Mouse (Mus musculus): ENCODE results near the gene Scaf11. TPM values are rescaled to one million over a fixed set of nuclear protein-coding genes. Genes with fewer than 3 reads are reported as not detected.
A peak's percentile ranks its signal among the peaks of the same experiment; 100 is the strongest.

Scaf11 gene
- polyA plus RNA-seq, 2 experiments: 19.4 to 37.1 TPM

- H3K27me3 ChIP-seq (ENCODE audit: control insufficient read depth, insufficient read depth, low read length): no peaks in the 10 kb centered on the region
- WGBS (ENCODE audit: insufficient replicate concordance): 63% methylated on average over 12 of the region's 12 CpGs
- H3K4me1 ChIP-seq (replicated peaks; ENCODE audit: control insufficient read depth in 2 of 2, insufficient read depth in 2 of 2, low read length in 1 of 2): peaks cover 0 to 9% of the 10 kb centered on the region in 2 experiments; a peak in 2 of 4 replicates
- H3K9ac ChIP-seq (replicated peaks): no peak overlapping the region
- H3K4me2 ChIP-seq (ENCODE audit: low read depth): no peak overlapping the region
- no peak for ATAC-seq (ENCODE audit: insufficient read depth)
- no peak overlapping the region for H3K27ac ChIP-seq
- DNase-seq (ENCODE audit: low read depth in 3 of 3, low spot score in 3 of 3): no peak
- no peaks in the 10 kb centered on the region for H3K36me3 ChIP-seq (replicated peaks; ENCODE audit: control insufficient read depth, insufficient read depth, low read depth)
- TF ChIP-seq EP300 (IDR thresholded peaks at IDR 0.05; ENCODE audit: low read depth): no peak
- TF ChIP-seq CTCF (IDR thresholded peaks at IDR 0.05; ENCODE audit: low read depth): no peak
- no peak overlapping the region for H3K4me3 ChIP-seq (ENCODE audit: insufficient read depth in 1 of 2, low read depth in 2 of 2, low read length in 2 of 2)
- no peaks in the 10 kb centered on the region for H3K9me3 ChIP-seq (ENCODE audit: control insufficient read depth, low read length)
Observed at GRCm38 (mm10) chr15:96487066-96487698, 26.5 kb upstream of the Scaf11 start.

- Histone ChIP-seq H3K4me3 (ENCODE audit: insufficient read depth in 1 of 2, low read depth in 2 of 2, low read length in 2 of 2) (no peak overlapping the region), H3K9me3 (ENCODE audit: control insufficient read depth, low read length) (no peaks in the 10 kb centered on the region), H3K36me3 (replicated peaks; ENCODE audit: control insufficient read depth, insufficient read depth, low read depth) (no peaks in the 10 kb centered on the region), H3K27ac (no peak overlapping the region), H3K27me3 (ENCODE audit: control insufficient read depth, insufficient read depth, low read length) (no peaks in the 10 kb centered on the region), H3K9ac (replicated peaks) (no peak overlapping the region), H3K4me1 (replicated peaks; ENCODE audit: control insufficient read depth in 2 of 2, insufficient read depth in 2 of 2, low read length in 1 of 2) (no peaks in the 10 kb centered on the region), H3K4me2 (ENCODE audit: low read depth) (no peak overlapping the region)
- DNase-seq (ENCODE audit: low read depth in 3 of 3, low spot score in 3 of 3) (no peak), ATAC-seq (ENCODE audit: insufficient read depth) (no peak)
- 61% methylated on average over 3 of the region's 3 CpGs for WGBS (ENCODE audit: insufficient replicate concordance)
- TF ChIP-seq EP300 (IDR thresholded peaks at IDR 0.05; ENCODE audit: low read depth): no peak
- no peak for TF ChIP-seq CTCF (IDR thresholded peaks at IDR 0.05; ENCODE audit: low read depth)
Observed at GRCm38 (mm10) chr15:96480822-96481221, 20.2 kb upstream of the Scaf11 start.

- 69% methylated on average over 12 of the region's 12 CpGs for WGBS (ENCODE audit: insufficient replicate concordance)
- TF ChIP-seq CTCF (IDR thresholded peaks at IDR 0.05; ENCODE audit: low read depth): no peak
- no peak for TF ChIP-seq EP300 (IDR thresholded peaks at IDR 0.05; ENCODE audit: low read depth)
- H3K27me3 ChIP-seq (ENCODE audit: control insufficient read depth, insufficient read depth, low read length): no peaks in the 10 kb centered on the region
- no peak for DNase-seq (ENCODE audit: low read depth in 3 of 3, low spot score in 3 of 3)
- no peaks in the 10 kb centered on the region for H3K4me1 ChIP-seq (replicated peaks; ENCODE audit: control insufficient read depth in 2 of 2, insufficient read depth in 2 of 2, low read length in 1 of 2)
- H3K4me3 ChIP-seq (ENCODE audit: insufficient read depth in 1 of 2, low read depth in 2 of 2, low read length in 2 of 2): no peak overlapping the region
- no peak overlapping the region for H3K27ac ChIP-seq
- no peak for ATAC-seq (ENCODE audit: insufficient read depth)
- H3K9ac ChIP-seq (replicated peaks): no peak overlapping the region
- H3K4me2 ChIP-seq (ENCODE audit: low read depth): no peak overlapping the region
- H3K36me3 ChIP-seq (replicated peaks; ENCODE audit: control insufficient read depth, insufficient read depth, low read depth): no peaks in the 10 kb centered on the region
- H3K9me3 ChIP-seq (ENCODE audit: control insufficient read depth, low read length): no peaks in the 10 kb centered on the region
Observed at GRCm38 (mm10) chr15:96478006-96478405, 17.4 kb upstream of the Scaf11 start.

- ATAC-seq (ENCODE audit: insufficient read depth) (peak; percentile 59; the same call in 1 of the 2 replicates), DNase-seq (ENCODE audit: low read depth in 3 of 3, low spot score in 3 of 3) (peak in 1 of 3 experiments; percentile 49)
- Histone ChIP-seq H3K9ac (replicated peaks) (no peak overlapping the region), H3K36me3 (replicated peaks; ENCODE audit: control insufficient read depth, insufficient read depth, low read depth) (no peaks in the 10 kb centered on the region), H3K27ac (no peak overlapping the region), H3K4me3 (ENCODE audit: insufficient read depth in 1 of 2, low read depth in 2 of 2, low read length in 2 of 2) (no peak overlapping the region), H3K4me2 (ENCODE audit: low read depth) (no peak overlapping the region), H3K4me1 (replicated peaks; ENCODE audit: control insufficient read depth in 2 of 2, insufficient read depth in 2 of 2, low read length in 1 of 2) (no peaks in the 10 kb centered on the region), H3K27me3 (ENCODE audit: control insufficient read depth, insufficient read depth, low read length) (no peaks in the 10 kb centered on the region), H3K9me3 (ENCODE audit: control insufficient read depth, low read length) (no peaks in the 10 kb centered on the region)
- TF ChIP-seq CTCF (IDR thresholded peaks at IDR 0.05; ENCODE audit: low read depth): peak; percentile 97
- no peak for TF ChIP-seq EP300 (IDR thresholded peaks at IDR 0.05; ENCODE audit: low read depth)
- WGBS (ENCODE audit: insufficient replicate concordance): 9% methylated on average over 7 of the region's 7 CpGs
Observed at GRCm38 (mm10) chr15:96476359-96476758, 15.7 kb upstream of the Scaf11 start.

GRCm38 (mm10) chr15:96475571-96475972 is 14.9 kb upstream of the Scaf11 start:
- 45% methylated on average over 7 of the region's 7 CpGs for WGBS (ENCODE audit: insufficient replicate concordance)
- TF ChIP-seq EP300 (IDR thresholded peaks at IDR 0.05; ENCODE audit: low read depth) (no peak), CTCF (IDR thresholded peaks at IDR 0.05; ENCODE audit: low read depth) (no peak)
- Histone ChIP-seq H3K9me3 (ENCODE audit: control insufficient read depth, low read length) (no peaks in the 10 kb centered on the region), H3K4me3 (ENCODE audit: insufficient read depth in 1 of 2, low read depth in 2 of 2, low read length in 2 of 2) (no peak overlapping the region), H3K4me1 (replicated peaks; ENCODE audit: control insufficient read depth in 2 of 2, insufficient read depth in 2 of 2, low read length in 1 of 2) (no peaks in the 10 kb centered on the region), H3K27ac (no peak overlapping the region), H3K9ac (replicated peaks) (no peak overlapping the region), H3K27me3 (ENCODE audit: control insufficient read depth, insufficient read depth, low read length) (no peaks in the 10 kb centered on the region), H3K4me2 (ENCODE audit: low read depth) (no peak overlapping the region), H3K36me3 (replicated peaks; ENCODE audit: control insufficient read depth, insufficient read depth, low read depth) (no peaks in the 10 kb centered on the region)
- DNase-seq (ENCODE audit: low read depth in 3 of 3, low spot score in 3 of 3): no peak
- no peak for ATAC-seq (ENCODE audit: insufficient read depth)

Data from liver, embryonic 14.5 days (tissue).